Mouse (Mus musculus): Measurements from ENCODE around the gene Zfp503. TPM values are rescaled to one million over a fixed set of nuclear protein-coding genes. Genes with fewer than 3 reads are reported as not detected.

Gene Zfp503
- polyA plus RNA-seq, 1 experiment from 2014 or later: 15.4 TPM

DNA sequence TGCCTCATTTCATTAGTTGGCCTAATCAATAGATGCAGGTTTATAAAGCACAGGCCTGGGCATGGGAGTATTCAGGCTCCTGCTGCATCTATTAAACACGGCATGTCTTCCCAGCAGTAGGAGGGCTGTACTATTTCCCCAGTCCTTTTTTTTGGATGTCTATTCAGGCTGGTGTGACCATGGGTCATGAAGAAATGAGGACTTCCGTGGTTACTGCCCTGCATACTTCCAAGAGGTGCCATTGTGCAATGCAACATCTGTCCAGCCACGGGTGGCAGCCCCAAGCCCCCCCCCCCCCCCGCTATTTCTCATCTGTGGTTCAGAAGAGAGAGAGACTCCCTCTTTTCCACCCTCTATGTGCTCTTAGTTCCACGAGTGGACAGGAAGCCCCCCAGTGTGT lies 23.1 kb downstream of the Zfp503 start:
- DNase-seq (ENCODE audit: low spot score) (no peak), ATAC-seq (ENCODE audit: low FRiP score) (no peak)
- H3K27me3 ChIP-seq (ENCODE audit: control insufficient read depth, insufficient read depth, low read length): no peaks in the 10 kb centered on the region
- no peak overlapping the region for H3K27ac ChIP-seq (ENCODE audit: low read depth, low read length)
- no peak overlapping the region for H3K9ac ChIP-seq (ENCODE audit: low read depth, low read length)
- H3K4me3 ChIP-seq (ENCODE audit: low read depth, low read length): no peak overlapping the region
- H3K4me1 ChIP-seq (replicated peaks; ENCODE audit: control insufficient read depth, insufficient read depth, low read length): peaks cover 6% of the 10 kb centered on the region
- no peak overlapping the region for H3K4me2 ChIP-seq (replicated peaks; ENCODE audit: low read depth, low read length)
- no peaks in the 10 kb centered on the region for H3K9me3 ChIP-seq (ENCODE audit: control insufficient read depth, low read length)
- H3K36me3 ChIP-seq (ENCODE audit: control insufficient read depth, insufficient read depth, low read length): no peaks in the 10 kb centered on the region
- 41% methylated on average over 5 of the region's 5 CpGs for WGBS

DNA sequence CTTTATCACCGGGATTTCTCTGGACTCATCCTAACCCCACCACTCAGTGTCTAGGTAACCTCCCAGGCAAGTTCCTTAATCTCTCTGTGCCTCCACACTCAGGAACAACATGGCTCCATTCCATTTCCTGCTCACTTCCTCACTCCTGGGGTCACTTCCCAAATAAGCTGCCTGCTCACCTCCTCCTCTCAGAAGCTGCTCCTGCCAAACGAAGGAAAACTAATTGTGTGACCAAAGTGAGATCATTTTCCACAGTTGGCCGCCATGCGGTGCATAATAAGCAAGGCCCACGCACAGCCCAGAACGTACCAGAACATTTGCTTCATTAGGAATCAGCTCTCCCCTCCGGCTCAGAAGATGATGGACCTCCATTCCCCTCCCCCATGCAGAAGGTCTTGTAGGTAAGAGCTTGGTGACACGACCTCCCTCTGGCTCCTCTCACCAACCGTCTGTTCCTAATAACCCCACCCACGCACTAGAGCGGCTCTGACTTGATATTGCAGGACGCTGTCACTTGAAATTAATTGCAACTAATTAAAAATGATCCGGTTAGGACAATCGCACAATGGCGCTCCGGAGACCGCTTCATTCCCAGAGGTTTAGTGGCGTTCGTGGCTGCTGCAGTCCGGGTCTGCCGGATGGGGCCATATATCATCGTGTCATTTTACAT lies 26.9 kb downstream of the Zfp503 start:
- DNase-seq (ENCODE audit: low spot score): peak; percentile 59
- no peak overlapping the region for H3K4me2 ChIP-seq (replicated peaks; ENCODE audit: low read depth, low read length)

DNA sequence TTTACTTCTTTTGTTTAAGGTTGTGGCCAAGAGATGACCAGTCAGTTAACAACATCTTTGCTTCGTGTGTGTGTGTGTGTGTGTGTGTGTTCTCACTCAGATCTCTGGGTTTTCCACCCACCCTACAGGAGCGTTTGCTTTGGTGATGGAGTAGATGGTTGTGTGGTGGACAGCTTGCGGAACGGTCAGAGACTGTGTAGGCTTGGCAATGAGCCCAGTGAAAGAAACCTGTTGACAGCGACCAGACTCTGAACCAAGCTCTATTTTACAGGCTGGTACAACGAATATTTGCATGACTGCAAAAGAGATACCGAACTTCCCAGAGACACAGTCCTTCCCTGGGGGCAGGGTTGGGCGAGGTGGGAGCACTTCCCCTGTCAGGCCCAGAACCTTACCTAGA lies 30.2 kb downstream of the Zfp503 start:
- WGBS: 84% methylated on average over 8 of the region's 8 CpGs
- H3K4me2 ChIP-seq (replicated peaks; ENCODE audit: low read depth, low read length): no peak overlapping the region
- H3K27ac ChIP-seq (ENCODE audit: low read depth, low read length): no peak overlapping the region
- H3K27me3 ChIP-seq (ENCODE audit: control insufficient read depth, insufficient read depth, low read length): no peaks in the 10 kb centered on the region
- no peak overlapping the region for H3K9ac ChIP-seq (ENCODE audit: low read depth, low read length)
- DNase-seq (ENCODE audit: low spot score) (no peak), ATAC-seq (ENCODE audit: low FRiP score) (no peak)
- H3K4me1 ChIP-seq (replicated peaks; ENCODE audit: control insufficient read depth, insufficient read depth, low read length): no peaks in the 10 kb centered on the region
- no peaks in the 10 kb centered on the region for H3K36me3 ChIP-seq (ENCODE audit: control insufficient read depth, insufficient read depth, low read length)
- no peaks in the 10 kb centered on the region for H3K9me3 ChIP-seq (ENCODE audit: control insufficient read depth, low read length)
- H3K4me3 ChIP-seq (ENCODE audit: low read depth, low read length): no peak overlapping the region

More for the DNA sequence above, 26.9 kb downstream of the Zfp503 start:
- Histone ChIP-seq H3K27me3 (ENCODE audit: control insufficient read depth, insufficient read depth, low read length) (no peaks in the 10 kb centered on the region), H3K4me3 (ENCODE audit: low read depth, low read length) (no peak overlapping the region), H3K36me3 (ENCODE audit: control insufficient read depth, insufficient read depth, low read length) (no peaks in the 10 kb centered on the region), H3K9ac (ENCODE audit: low read depth, low read length) (no peak overlapping the region), H3K9me3 (ENCODE audit: control insufficient read depth, low read length) (no peaks in the 10 kb centered on the region), H3K4me1 (replicated peaks; ENCODE audit: control insufficient read depth, insufficient read depth, low read length) (peaks cover 6% of the 10 kb centered on the region), H3K27ac (ENCODE audit: low read depth, low read length) (peak overlapping the region; percentile 52)
- ATAC-seq (ENCODE audit: low FRiP score): peak; percentile 81
- WGBS: 57% methylated on average over 22 of the region's 22 CpGs

DNA sequence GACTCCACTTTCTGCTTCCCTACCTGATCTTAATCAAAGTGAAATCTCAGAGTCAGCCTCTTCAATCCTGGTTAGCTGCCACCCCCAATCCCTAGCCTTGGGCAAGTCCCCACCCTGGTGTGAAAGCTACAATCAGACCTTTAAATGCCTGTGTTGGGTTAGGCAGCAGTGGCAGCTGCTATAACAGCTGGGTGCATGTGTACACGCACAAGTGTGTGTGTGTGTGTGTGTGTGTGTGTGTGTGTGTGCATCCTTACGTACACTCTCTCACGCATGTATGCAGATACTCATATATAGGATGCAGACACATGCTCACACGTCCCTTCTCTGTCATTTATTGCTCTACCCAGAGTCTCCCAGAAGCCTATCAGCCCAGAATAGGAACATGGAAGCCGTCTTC lies 30.8 kb downstream of the Zfp503 start:
- no peak overlapping the region for H3K27ac ChIP-seq (ENCODE audit: low read depth, low read length)
- H3K4me2 ChIP-seq (replicated peaks; ENCODE audit: low read depth, low read length): no peak overlapping the region
- H3K27me3 ChIP-seq (ENCODE audit: control insufficient read depth, insufficient read depth, low read length): no peaks in the 10 kb centered on the region
- H3K4me1 ChIP-seq (replicated peaks; ENCODE audit: control insufficient read depth, insufficient read depth, low read length): no peaks in the 10 kb centered on the region
- no peaks in the 10 kb centered on the region for H3K36me3 ChIP-seq (ENCODE audit: control insufficient read depth, insufficient read depth, low read length)
- DNase-seq (ENCODE audit: low spot score): no peak
- 82% methylated on average over 5 of the region's 5 CpGs for WGBS
- ATAC-seq (ENCODE audit: low FRiP score): no peak
- H3K4me3 ChIP-seq (ENCODE audit: low read depth, low read length): no peak overlapping the region
- no peak overlapping the region for H3K9ac ChIP-seq (ENCODE audit: low read depth, low read length)
- H3K9me3 ChIP-seq (ENCODE audit: control insufficient read depth, low read length): no peaks in the 10 kb centered on the region

DNA sequence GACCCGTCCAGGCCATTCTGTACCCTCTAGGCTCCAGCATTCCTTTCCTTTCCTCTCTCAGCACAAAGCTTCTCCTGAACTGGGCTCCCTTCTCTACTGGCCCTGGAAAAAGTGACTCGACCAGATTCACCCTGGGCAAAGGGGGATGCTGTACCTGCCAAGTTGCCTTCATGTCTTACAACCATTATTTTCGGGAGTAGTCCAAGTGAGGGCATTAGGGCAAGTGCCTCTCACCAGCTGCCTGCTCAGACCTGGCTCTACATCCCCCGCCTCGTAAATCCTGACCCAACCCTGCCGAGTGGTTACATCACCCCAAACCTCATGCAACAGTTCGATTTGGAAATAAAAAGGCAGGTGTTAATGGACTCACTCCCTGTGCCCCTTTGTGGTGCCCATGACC lies 36.9 kb downstream of the Zfp503 start:
- H3K36me3 ChIP-seq (ENCODE audit: control insufficient read depth, insufficient read depth, low read length): no peaks in the 10 kb centered on the region
- no peak overlapping the region for H3K27ac ChIP-seq (ENCODE audit: low read depth, low read length)
- no peak overlapping the region for H3K9ac ChIP-seq (ENCODE audit: low read depth, low read length)
- DNase-seq (ENCODE audit: low spot score) (no peak), ATAC-seq (ENCODE audit: low FRiP score) (no peak)
- WGBS: 87% methylated on average over 7 of the region's 7 CpGs
- no peaks in the 10 kb centered on the region for H3K9me3 ChIP-seq (ENCODE audit: control insufficient read depth, low read length)
- no peaks in the 10 kb centered on the region for H3K4me1 ChIP-seq (replicated peaks; ENCODE audit: control insufficient read depth, insufficient read depth, low read length)
- no peaks in the 10 kb centered on the region for H3K27me3 ChIP-seq (ENCODE audit: control insufficient read depth, insufficient read depth, low read length)
- H3K4me2 ChIP-seq (replicated peaks; ENCODE audit: low read depth, low read length): no peak overlapping the region
- H3K4me3 ChIP-seq (ENCODE audit: low read depth, low read length): no peak overlapping the region

DNA sequence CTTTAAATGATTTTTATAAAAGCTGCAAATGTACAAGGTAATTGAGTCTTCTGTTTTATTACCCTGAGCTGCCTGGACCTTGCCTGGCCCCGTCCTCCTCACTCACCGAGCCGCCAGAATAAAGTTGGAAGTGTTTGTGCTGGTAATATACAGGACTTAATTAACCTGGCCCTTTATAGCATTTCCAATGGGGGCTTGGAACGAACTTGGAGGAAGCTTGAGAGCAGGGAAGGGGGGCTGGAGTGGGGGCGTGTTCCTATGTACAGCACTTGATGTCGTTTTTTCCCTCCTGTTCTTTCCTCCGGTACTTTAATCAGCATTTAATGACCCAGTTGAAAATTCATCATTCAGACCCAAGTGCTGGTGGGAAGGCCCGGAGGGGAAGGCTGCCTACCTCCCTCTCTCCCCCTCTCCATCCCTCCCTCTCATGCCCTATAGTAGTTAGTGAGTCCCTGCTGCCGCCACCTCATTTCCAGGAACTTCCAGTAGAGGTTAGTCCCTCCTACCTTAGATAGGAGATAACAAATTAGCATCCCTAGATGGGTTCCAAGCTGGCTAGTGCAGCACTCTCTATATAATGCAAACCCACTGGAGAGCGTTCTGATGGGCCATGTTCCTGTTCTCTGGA lies 37.4 kb downstream of the Zfp503 start:
- H3K9me3 ChIP-seq (ENCODE audit: control insufficient read depth, low read length): no peaks in the 10 kb centered on the region
- no peaks in the 10 kb centered on the region for H3K36me3 ChIP-seq (ENCODE audit: control insufficient read depth, insufficient read depth, low read length)
- no peak for DNase-seq (ENCODE audit: low spot score)
- H3K9ac ChIP-seq (ENCODE audit: low read depth, low read length): no peak overlapping the region
- no peak overlapping the region for H3K4me2 ChIP-seq (replicated peaks; ENCODE audit: low read depth, low read length)
- no peak for ATAC-seq (ENCODE audit: low FRiP score)
- 83% methylated on average over 10 of the region's 10 CpGs for WGBS
- H3K27ac ChIP-seq (ENCODE audit: low read depth, low read length): no peak overlapping the region
- H3K27me3 ChIP-seq (ENCODE audit: control insufficient read depth, insufficient read depth, low read length): no peaks in the 10 kb centered on the region
- H3K4me1 ChIP-seq (replicated peaks; ENCODE audit: control insufficient read depth, insufficient read depth, low read length): no peaks in the 10 kb centered on the region
- H3K4me3 ChIP-seq (ENCODE audit: low read depth, low read length): no peak overlapping the region

DNA sequence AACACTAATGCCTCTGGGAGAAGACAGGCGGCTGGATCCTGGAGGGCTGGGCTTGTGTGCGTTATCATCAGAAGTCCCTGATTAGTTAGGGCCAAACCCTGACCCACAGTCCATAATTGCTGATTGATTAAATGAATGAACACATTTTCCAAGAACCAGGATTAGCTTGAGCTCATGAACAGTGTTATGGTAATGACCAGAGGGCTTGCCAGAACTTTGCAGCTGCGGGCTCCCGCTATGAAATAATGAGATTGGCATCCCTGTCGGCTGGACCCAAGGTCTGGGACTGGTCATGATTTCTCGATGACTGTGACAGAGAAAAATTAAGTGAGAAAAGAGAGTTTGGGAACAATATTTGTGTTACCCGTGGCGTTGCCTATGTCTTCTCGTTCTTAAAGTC lies 44.5 kb downstream of the Zfp503 start:
- H3K4me1 ChIP-seq (replicated peaks; ENCODE audit: control insufficient read depth, insufficient read depth, low read length): no peaks in the 10 kb centered on the region
- no peak for DNase-seq (ENCODE audit: low spot score)
- no peak overlapping the region for H3K9ac ChIP-seq (ENCODE audit: low read depth, low read length)
- no peak overlapping the region for H3K27ac ChIP-seq (ENCODE audit: low read depth, low read length)
- H3K27me3 ChIP-seq (ENCODE audit: control insufficient read depth, insufficient read depth, low read length): no peaks in the 10 kb centered on the region
- no peaks in the 10 kb centered on the region for H3K36me3 ChIP-seq (ENCODE audit: control insufficient read depth, insufficient read depth, low read length)
- 87% methylated on average over 9 of the region's 9 CpGs for WGBS
- no peak overlapping the region for H3K4me2 ChIP-seq (replicated peaks; ENCODE audit: low read depth, low read length)
- H3K9me3 ChIP-seq (ENCODE audit: control insufficient read depth, low read length): no peaks in the 10 kb centered on the region
- H3K4me3 ChIP-seq (ENCODE audit: low read depth, low read length): no peak overlapping the region
- ATAC-seq (ENCODE audit: low FRiP score): no peak

DNA sequence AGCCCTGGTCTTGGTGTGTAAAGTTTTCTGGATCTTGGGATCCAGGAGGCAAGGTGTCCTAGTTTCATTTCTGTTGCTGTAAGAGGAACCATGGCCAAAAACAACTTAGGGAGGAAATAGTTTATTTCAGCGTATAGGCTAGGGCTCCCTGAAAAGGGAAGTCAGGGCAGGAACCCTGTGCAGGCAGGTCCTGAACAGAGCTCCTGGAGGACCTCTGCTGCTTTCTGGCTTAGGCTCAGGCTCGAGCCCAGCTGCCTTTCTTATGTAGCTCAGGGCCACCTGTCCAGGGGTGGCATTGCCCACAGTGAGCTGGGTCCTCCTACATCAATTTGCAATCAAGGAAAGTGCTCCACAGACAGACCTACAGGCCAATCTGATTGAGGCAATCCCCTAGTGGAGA lies 47.8 kb downstream of the Zfp503 start:
- Histone ChIP-seq H3K36me3 (ENCODE audit: control insufficient read depth, insufficient read depth, low read length) (no peaks in the 10 kb centered on the region), H3K4me1 (replicated peaks; ENCODE audit: control insufficient read depth, insufficient read depth, low read length) (no peaks in the 10 kb centered on the region), H3K27ac (ENCODE audit: low read depth, low read length) (no peak overlapping the region), H3K27me3 (ENCODE audit: control insufficient read depth, insufficient read depth, low read length) (no peaks in the 10 kb centered on the region), H3K4me2 (replicated peaks; ENCODE audit: low read depth, low read length) (no peak overlapping the region), H3K9me3 (ENCODE audit: control insufficient read depth, low read length) (no peaks in the 10 kb centered on the region), H3K9ac (ENCODE audit: low read depth, low read length) (no peak overlapping the region), H3K4me3 (ENCODE audit: low read depth, low read length) (no peak overlapping the region)
- no peak for ATAC-seq (ENCODE audit: low FRiP score)
- WGBS: 59% methylated on average over 2 of the region's 2 CpGs
- DNase-seq (ENCODE audit: low spot score): no peak

DNA sequence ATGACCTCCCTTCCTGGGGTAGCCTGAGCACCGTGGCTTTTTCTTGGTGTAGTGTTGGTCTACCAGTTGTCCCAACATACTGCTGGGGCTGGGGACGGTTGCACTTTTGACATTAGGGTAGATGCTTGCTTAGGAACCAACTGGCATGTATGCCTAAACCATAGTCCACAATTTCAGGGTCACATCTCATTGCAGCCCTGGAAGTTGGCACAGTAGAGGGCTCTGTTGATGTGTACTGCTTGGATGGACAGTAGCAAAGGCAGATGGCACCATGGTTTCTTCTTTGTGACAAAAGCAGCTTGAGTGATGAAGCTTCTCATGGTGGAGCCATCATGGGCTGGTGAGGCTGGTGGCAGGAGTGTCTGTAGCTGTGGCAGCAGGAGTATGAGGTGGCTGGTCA lies 52.3 kb downstream of the Zfp503 start:
- no peaks in the 10 kb centered on the region for H3K36me3 ChIP-seq (ENCODE audit: control insufficient read depth, insufficient read depth, low read length)
- DNase-seq (ENCODE audit: low spot score) (no peak), ATAC-seq (ENCODE audit: low FRiP score) (no peak)
- H3K27ac ChIP-seq (ENCODE audit: low read depth, low read length): no peak overlapping the region
- 89% methylated on average over 2 of the region's 2 CpGs for whole genome bisulfite sequencing
- no peak overlapping the region for H3K4me3 ChIP-seq (ENCODE audit: low read depth, low read length)
- H3K4me2 ChIP-seq (replicated peaks; ENCODE audit: low read depth, low read length): no peak overlapping the region
- no peaks in the 10 kb centered on the region for H3K4me1 ChIP-seq (replicated peaks; ENCODE audit: control insufficient read depth, insufficient read depth, low read length)
- no peak overlapping the region for H3K9ac ChIP-seq (ENCODE audit: low read depth, low read length)
- H3K27me3 ChIP-seq (ENCODE audit: control insufficient read depth, insufficient read depth, low read length): no peaks in the 10 kb centered on the region
- H3K9me3 ChIP-seq (ENCODE audit: control insufficient read depth, low read length): no peaks in the 10 kb centered on the region
